Mouse (Mus musculus): Measurements from ENCODE around the gene Kpna3. TPM values are rescaled to one million over a fixed set of nuclear protein-coding genes. Genes with fewer than 3 reads are reported as not detected.
"Not testable (repeated sequence)": the region's sequence is repeated elsewhere in the genome, so short reads cannot be mapped to it uniquely, and the experiment has no call there.

The Kpna3 gene
- total RNA-seq, 1 experiment from 2014 or later, result 20.5 TPM

DNA sequence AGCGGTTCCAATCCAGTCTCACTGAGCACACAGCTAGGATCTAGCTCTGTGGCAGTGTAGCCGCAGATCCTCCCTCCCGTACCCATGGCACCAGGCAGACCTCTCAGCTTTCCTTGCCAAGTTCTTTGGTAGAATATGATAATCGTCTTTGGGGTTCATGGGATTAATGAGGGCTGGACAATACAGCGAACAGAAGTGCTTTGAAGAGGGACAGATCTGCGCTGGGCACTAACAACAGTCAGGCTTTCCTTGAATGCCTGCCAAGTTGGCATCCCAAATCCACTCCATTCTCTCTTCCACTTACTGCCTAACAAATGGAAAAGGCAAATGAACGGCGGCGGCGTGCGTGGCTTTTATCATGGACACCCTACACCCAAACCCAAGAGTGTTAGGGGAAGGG is 109.1 kb downstream of the Kpna3 start:
- no peak for ATAC-seq (ENCODE audit: extremely low read depth, insufficient number of reproducible peaks, low FRiP score, poor library complexity, severe bottlenecking)

DNA sequence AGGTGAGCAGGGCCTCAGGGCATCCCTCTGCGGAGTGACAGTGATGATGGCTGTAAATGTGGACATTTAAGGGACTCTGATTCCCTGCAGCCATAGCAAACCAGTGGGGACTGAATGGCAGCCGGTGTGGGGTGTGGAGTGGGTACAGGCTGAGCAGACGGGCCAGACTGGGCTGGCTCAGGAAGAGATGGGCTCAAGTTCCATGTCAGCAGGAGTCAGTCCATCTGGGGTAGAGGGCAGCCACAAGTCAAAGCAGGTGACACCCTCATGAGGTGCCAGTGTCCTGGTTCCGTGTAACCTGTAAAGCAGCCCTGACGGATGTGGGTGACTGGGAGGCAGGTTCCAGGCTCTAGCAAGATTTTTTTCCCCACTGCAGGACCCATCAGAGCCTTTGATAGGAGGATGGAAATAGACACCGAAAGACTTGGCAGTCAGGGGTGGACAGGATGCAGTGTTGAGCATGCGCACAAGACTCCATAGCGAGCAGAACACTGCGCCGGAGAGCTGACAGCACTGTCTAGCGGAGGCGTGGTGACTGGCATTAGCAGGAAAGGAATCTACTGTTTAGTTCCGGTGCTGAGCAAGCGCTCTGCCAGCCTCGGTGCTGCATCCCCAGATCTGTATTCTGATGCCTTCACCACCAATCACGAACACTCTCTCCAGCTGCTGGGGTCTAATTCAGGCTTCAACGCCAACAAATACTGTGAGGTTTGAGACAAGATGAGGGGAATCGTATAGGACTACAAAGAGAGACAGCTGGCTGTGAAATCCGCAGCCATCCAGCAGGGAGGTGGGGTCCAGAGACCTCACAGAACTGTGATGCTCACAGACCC is 111.8 kb downstream of the Kpna3 start:
- peak; percentile 56; the same call in 1 of the 2 replicates for ATAC-seq (ENCODE audit: extremely low read depth, insufficient number of reproducible peaks, low FRiP score, poor library complexity, severe bottlenecking)

GRCm38 (mm10) chr14:61327007-61327406 is 112.7 kb downstream of the Kpna3 start:
- ATAC-seq (ENCODE audit: extremely low read depth, insufficient number of reproducible peaks, low FRiP score, poor library complexity, severe bottlenecking), result not testable (repeated sequence)

DNA sequence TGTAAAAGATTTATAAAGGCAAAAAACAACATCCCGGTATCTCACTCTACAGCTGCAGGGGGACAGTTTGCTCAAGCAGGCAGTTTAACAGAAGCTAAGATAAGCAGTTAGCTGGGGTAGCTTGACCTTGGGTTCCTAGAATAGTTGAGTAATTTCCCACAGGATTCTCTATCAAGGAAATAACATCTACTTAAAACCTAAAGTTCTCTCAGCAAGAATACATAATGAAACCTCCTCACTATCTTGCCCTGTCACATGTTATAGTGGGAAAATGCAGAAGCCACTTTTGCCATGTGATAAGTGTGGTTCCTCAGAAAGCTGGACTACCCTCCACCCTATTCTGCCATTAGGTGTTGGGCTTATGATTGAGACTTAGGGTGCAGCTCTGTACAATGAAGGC is 116.9 kb downstream of the Kpna3 start:
- ATAC-seq (ENCODE audit: extremely low read depth, insufficient number of reproducible peaks, low FRiP score, poor library complexity, severe bottlenecking), result no peak

GRCm38 (mm10) chr14:61321200-61321599 is 118.5 kb downstream of the Kpna3 start:
- ATAC-seq (ENCODE audit: extremely low read depth, insufficient number of reproducible peaks, low FRiP score, poor library complexity, severe bottlenecking), result no peak

- ATAC-seq (ENCODE audit: extremely low read depth, insufficient number of reproducible peaks, low FRiP score, poor library complexity, severe bottlenecking), result no peak
These were observed 118.9 kb downstream of the Kpna3 start for GRCm38 (mm10) chr14:61320765-61321164.

DNA sequence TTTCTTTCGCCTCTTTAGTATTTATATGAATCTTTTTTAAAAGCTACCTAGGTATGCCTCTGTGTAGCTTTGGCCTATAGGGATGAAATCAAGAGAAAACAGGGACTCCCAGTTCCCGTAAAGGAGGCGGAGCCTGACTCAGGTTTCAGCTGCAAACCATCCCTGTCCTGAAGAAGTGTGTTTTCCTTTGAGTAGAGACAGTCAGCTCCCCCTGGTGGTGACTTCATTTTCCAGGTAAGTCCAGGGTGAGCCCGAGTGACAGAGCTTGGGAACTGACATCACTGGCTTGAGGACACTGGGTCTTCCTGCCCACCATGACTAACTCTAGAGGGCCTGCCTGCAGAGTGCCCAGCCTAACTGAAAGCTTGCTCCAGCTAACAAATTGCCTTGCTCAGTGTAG is 122.8 kb downstream of the Kpna3 start:
- ATAC-seq (ENCODE audit: extremely low read depth, insufficient number of reproducible peaks, low FRiP score, poor library complexity, severe bottlenecking), result peak; percentile 54; the same call in 1 of the 2 replicates

Other genes with a start within 250 kb of the Kpna3 start
- not detected in 2 replicates for gene Sgcg, start 181.4 kb downstream of the Kpna3 start, total RNA-seq (2017)
- 8.3 and 10.1 TPM in 2 replicates for gene Arl11, start 130.1 kb downstream of the Kpna3 start, total RNA-seq (2017)
- gene Ebpl, start 79.4 kb downstream of the Kpna3 start, total RNA-seq (2017), result 2.1 and 2.6 TPM in 2 replicates
- gene Spryd7, start 117.0 kb upstream of the Kpna3 start, total RNA-seq (2017), result 4.7 and 4.9 TPM in 2 replicates
- 2.2 and 2.6 TPM in 2 replicates for gene Trim13, start 158.4 kb upstream of the Kpna3 start, total RNA-seq (2017)
- gene Kcnrg, start 167.6 kb upstream of the Kpna3 start, total RNA-seq (2017), result 0.25 TPM in 1 of 2 replicates, not detected in the other

All from neutrophil, adult 5-6 weeks (primary cell).